Mouse (Mus musculus): ENCODE data around the gene Rptor. TPM values are rescaled to one million over a fixed set of nuclear protein-coding genes. Genes with fewer than 3 reads are reported as not detected.
A peak's percentile ranks its signal among the peaks of the same experiment; 100 is the strongest.

Gene Rptor
- total RNA-seq, 2 experiments from 2014 or later = 44.4 to 50.2 TPM

DNA sequence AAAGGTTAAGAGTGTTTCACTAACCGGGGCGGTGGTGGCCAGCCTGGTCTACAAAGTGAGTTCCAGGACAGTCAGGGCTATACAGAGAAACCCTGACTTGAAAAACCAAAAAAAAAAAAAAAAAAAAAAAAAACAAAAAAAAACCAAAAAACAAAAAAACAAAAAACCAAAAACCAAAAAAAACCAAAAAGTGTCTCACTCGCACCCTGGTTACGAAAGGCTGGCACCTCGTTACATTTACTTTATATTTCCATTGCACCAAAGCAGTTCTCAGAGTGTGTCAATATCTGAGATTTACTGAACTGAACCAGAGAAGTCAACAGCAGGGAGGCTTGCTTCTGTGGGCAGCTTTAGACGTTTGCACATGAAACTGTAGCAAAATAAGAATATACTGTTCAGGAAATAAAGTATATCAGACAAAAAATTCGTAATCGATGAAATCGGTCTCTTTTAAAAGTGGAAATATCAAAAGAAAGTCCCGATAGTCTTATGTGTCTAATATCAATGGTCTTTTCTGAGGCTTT, 466 bp upstream of the Rptor start:
- no peak for DNase-seq (ENCODE audit: low spot score in 2 of 2)

DNA sequence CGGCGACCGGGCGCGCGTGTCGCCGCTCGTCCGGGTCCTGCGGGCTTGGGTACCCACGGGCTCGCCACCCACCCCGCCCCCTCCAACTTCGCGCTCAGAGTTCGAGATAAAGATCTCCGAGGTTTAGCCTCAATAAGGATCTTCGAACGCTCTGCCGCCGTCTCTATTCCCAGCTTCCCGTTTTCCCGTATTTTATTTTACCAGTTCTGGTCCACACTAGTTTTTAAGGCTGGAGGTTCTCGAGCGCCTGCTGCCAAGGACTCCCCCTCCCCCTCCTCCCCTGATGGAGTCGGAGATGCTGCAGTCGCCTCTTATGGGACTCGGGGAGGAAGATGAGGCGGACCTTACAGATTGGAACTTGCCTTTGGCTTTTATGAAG, 811 bp downstream of the Rptor start:
- peak; percentile 32 to 34 for DNase-seq (ENCODE audit: low spot score in 2 of 2)

- DNase-seq (ENCODE audit: low spot score in 2 of 2) = no peak
These were observed 4.8 kb downstream of the Rptor start for GRCm38 (mm10) chr11:119607464-119607863.

GRCm38 (mm10) chr11:119611496-119611895, 8.8 kb downstream of the Rptor start:
- no peak for DNase-seq (ENCODE audit: low spot score in 2 of 2)

GRCm38 (mm10) chr11:119612179-119612578, 9.5 kb downstream of the Rptor start:
- DNase-seq (ENCODE audit: low spot score in 2 of 2) = no peak

DNA sequence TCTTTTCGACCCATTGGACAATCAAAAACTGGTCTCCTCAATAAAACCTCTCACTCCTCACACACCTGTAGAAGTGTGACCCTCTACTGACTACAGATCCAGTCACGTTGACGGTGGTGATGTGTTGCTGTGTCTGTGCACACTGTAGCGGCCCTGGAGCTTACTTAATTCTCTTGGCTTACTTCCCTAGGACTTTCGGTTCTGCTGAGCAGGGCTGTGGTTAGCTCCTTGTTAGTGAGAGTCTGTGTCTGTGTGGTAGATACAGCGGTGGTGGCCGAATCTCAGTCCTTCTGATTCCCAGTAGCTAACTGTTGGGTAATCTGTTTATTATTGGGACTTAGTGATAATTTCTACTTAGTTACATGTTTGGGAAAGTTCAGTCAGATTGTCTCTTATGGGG, 12.4 kb downstream of the Rptor start:
- no peak for DNase-seq (ENCODE audit: low spot score in 2 of 2)

- DNase-seq (ENCODE audit: low spot score in 2 of 2) = peak; percentile 69 to 73
These were observed 16.1 kb downstream of the Rptor start for GRCm38 (mm10) chr11:119618763-119619162.

- DNase-seq (ENCODE audit: low spot score in 2 of 2) = no peak
These were observed 18.6 kb downstream of the Rptor start for GRCm38 (mm10) chr11:119621266-119621665.

GRCm38 (mm10) chr11:119623800-119624199, 21.1 kb downstream of the Rptor start:
- no peak for DNase-seq (ENCODE audit: low spot score in 2 of 2)

DNA sequence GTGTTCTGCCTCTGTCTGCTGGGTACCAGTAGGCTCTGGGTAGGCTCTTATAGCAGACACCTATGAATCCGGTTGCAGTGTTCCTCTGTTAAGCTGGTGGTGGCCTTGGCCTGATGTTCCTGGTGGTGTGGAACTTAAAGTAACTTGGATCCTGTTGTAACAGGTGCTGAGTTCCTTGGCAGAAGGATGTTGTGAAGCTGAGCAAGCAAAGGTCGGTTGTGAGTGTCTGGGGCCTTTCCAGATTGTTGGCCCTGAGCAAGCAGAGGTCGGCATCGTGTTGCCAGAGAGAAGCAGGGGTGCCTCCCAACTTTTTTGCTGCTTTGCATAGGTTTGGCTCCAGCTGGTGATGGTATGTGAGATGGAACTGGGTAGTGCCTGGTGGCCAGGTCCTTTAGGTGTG, 21.7 kb downstream of the Rptor start:
- no peak for DNase-seq (ENCODE audit: low spot score in 2 of 2)

GRCm38 (mm10) chr11:119624955-119625354, 22.2 kb downstream of the Rptor start:
- DNase-seq (ENCODE audit: low spot score in 2 of 2) = no peak

DNA sequence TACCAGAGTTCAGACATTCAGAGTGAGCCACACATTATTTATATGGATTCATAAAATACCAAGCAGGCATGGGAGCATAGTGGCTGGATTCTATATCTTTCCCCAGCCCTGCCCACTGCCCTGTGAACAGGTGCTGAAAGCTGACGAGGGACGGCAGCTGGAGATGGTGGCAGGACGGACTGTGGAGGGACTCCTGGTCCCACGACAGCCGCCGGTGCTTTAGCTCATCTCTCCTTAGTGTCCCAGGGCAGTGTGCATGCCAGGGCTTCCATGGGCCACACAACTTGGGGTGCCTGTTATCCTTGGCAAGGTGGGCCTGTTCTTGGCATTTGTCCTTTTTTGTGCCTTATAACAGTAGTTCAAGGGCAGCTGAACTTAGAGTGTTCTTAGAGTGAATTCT, 22.8 kb downstream of the Rptor start:
- no peak for DNase-seq (ENCODE audit: low spot score in 2 of 2)

DNA sequence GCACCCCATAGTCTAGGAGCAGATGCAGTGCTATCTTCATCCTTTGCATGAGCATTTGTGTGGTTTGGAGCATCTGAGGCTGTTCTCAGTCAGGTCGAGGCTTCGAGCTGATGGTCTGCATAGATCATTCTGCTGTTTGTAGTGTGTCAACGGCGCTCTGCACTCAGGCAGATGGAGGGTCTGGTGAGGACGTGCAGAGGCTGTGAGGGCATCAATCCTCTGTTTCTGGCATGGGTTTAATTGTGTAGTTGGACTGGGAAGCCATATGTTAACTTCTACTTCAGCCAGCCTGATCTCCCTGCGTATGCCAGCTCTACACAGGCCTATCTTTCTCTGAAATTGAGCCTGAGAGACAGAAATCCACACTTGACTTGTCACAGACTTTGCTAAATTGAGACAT, 23.2 kb downstream of the Rptor start:
- DNase-seq (ENCODE audit: low spot score in 2 of 2) = no peak

DNA sequence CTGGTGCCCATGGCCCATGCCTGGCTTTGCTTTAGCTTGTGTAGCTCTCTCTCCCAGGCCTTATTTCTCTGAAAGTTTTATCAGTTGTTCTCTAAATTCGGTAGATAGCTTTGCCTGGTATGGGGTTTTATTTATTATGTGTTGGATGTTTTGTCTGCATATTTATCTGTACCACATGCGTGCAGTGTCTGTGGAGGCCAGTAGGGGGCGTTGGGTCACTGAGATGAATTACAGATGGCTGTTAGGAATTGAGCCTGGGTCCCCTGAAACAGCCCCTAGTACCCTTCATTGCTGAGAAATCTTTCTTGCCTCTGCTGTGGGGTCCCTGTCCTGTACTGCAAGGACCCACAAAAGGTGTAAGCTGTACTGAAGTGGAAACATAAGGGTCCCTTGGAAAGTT, 24.5 kb downstream of the Rptor start:
- no peak for DNase-seq (ENCODE audit: low spot score in 2 of 2)

- DNase-seq (ENCODE audit: low spot score in 2 of 2) = no peak
These were observed 26.4 kb downstream of the Rptor start for GRCm38 (mm10) chr11:119629072-119629471.

- DNase-seq (ENCODE audit: low spot score in 2 of 2) = no peak
These were observed 27.6 kb downstream of the Rptor start for GRCm38 (mm10) chr11:119630329-119630728.

DNA sequence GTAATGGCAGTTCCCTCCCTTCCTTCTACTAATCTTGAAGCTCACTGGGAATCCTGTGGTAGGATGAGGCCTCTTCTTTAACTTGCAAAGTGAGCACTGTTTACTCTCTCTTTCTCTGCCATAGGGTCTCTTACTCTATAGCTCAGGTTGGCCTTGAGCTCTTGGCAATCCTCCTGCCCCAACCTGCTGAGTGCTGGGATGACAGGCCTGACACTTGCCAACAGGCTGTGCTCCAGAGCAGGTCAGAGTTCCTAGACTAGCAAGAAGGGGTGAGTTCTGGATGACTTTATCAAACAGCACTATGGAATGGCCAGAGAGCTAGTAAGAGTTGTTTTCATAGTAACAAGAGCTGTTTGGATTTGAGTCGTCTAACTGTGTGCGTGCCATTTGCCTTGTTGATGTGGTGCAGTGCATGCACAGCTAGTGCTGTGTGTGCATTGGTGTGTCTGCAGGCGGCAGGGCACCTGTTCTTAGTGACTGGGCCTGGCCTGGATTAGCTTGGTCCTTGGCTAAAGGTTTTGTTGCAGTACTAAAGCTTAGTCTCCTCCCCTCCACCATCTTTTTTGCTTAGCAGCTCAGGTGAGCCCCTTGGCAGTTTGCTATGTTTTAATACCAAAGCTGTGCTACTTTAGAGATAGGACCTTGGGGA, 28.6 kb downstream of the Rptor start:
- no peak for DNase-seq (ENCODE audit: low spot score in 2 of 2)

GRCm38 (mm10) chr11:119636371-119636883, 33.7 kb downstream of the Rptor start:
- no peak for DNase-seq (ENCODE audit: low spot score in 2 of 2)

DNA sequence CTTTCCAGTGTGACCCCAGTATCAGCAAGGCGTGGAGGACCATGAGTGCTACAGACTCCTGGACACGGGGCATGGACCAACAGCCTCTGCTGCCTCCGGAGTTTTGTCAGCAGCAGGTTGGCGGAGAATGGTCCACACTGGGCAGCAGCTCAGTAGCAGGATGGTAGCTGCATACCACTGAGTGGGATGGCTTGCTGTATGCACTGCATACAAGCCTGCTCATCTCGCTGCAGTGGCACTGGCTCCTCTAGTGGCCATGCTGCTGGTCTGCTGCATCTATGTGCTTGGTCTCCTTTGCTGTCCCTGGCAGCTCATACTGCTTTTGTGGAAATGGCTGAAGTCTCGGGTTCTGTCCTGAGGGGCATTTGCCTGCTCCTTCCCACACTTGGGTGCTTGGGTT, 34.8 kb downstream of the Rptor start:
- no peak for DNase-seq (ENCODE audit: low spot score in 2 of 2)

GRCm38 (mm10) chr11:119640491-119640890, 37.8 kb downstream of the Rptor start:
- DNase-seq (ENCODE audit: low spot score in 2 of 2) = no peak

DNA sequence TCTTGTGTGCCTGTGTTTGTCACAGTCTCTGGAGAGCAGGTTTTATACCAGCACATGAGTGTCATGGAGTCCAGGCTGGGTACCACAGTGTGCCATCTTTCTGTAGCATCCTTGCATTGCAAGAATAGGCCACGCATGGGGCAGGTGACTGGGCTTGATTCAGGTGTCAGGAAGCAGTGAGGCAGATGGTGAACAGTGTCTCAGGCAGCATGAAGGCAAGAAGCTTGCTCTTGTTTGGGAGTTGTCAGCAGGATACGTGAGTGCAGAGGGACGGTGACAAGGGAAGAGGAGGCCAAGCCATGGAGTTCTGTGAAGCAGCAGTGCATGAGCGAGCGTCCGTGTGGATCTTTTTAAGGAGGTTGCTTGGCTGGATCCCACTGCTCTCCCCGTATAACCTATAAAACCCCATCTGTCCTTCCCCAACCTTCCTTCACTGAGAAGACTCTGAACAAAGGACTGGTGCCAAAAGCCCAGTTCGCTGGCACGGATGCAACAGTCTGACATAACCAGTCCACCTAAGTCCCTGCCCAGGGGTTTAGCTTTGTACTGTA, 39.2 kb downstream of the Rptor start:
- no peak for DNase-seq (ENCODE audit: low spot score in 2 of 2)

DNA sequence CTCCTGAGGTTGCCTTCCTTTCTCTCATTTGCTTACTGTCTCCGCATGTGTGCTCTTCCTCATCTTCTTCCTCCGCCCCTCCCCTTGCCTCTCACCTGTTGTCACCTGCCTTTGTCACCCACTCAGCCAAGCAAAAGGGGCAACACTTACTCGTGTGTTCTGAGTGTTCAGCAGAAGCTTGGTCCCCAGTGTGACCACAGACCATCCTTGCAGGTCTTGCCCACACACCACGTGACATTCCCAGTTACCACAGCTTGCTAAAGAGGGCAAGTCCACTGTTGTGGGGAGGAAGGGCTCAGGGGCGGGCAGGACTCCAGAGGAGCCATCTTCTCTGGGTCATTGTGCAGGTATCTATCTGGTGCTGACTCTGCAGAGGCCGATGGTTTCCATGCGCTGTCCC, 40.6 kb downstream of the Rptor start:
- DNase-seq (ENCODE audit: low spot score in 2 of 2) = no peak

- no peak for DNase-seq (ENCODE audit: low spot score in 2 of 2)
These were observed 41.4 kb downstream of the Rptor start for GRCm38 (mm10) chr11:119644140-119644539.

Data from adrenal gland, adult 18-20 months (tissue).